Mouse (Mus musculus) ovary, adult 10 weeks (tissue): ENCODE data around the gene Shisa2. TPM values are rescaled to one million over a fixed set of nuclear protein-coding genes. Genes with fewer than 3 reads are reported as not detected.

ENCODE experiments used
- polyA plus RNA-seq: library from polyadenylated mRNA; stranded (reverse); fragments of 350-450 nt; fragmentation: Illumina TruSeq; extraction: RNeasy Lipid Tissue Mini Kit (QIAGEN cat#74804); gene quantifications from one replicate; pipeline ENCODE4 v1.2.3, GENCODE M21; 2014

Gene Shisa2
- polyA plus RNA-seq, result 10.9 TPM

DNA sequence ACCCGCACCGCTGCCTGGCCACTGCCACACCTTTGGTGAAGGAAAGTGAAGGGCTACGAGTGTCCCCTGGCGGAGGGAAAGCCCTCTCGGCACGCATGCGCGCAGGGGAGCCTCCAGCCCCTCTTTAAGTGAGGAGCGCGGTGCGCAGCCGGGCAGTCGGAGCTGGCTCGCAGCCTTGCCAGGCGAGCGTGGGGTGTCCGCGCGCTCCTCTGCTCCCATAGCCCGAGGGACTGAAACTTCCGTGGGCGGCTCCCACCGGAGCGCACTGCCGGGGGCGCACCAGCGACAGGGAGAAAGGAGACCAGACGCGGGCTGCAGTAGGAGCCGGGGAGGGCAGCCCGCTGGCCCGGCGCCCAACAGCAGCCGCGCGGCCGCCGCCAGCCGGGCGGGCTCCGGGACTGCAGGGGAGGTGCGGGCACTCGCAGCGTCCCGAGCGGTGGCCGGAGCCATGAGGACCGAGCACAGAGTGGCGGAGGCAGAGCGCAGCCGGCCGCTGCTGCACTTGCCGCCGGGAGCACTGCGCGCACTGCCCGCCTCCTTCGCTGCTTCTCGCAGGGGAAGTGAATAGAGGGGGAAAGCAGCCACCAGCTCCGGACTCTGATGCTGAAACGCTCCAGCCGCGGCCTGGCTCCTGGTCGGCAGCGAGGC is at the start of gene Shisa2:
TSS of gene Shisa2 (plus strand) at position 151 of the 648 bp plus-strand sequence.

DNA sequence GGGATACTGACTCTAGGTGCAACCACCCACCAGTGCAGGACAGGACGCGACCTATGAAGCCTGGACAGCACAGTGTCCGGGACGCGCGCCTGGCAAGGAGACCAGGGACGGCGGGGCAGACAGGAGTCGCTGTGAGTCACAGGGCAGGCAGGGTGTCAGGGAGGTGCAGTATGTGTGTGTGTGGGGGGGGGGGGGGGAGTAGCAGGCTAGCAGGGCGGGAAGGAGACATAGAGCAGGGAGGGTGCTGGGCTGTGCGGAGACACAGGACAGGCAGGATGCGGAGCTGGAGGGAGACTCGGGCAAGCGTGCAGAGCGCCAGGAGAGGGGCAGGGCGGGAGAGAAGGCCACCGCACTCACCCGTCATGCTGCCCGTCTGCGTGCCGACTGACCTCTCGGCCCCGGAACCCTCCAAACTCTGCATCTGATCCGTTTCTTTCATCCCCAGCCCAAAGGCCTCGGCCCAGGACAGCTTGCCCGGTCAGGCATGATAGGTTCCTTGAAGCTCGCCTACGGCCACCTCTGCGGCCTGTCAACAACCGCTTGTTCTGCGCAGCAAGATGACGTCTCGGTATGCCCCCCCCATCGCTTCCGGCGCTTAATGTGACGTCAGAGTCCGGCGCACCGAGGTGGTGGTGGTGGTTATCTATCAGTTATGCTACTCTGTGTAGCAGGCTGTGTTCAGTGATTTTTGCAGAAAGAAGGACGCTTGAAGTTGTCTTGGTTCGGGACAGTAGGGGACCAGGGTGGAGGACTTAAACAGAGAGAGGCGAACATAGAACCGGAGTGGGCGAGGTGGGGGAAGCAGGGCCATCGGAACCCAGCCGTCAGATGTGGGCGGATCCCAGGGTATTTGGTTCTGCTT is 27.5 kb upstream of the Shisa2 start, which contains the start of gene Cdadc1:
TSS of gene Cdadc1 (minus strand) at position 562 of the 862 bp plus-strand sequence.

Other genes with a start within 250 kb of the Shisa2 start
- gene Phf11c, start 229.9 kb upstream of the Shisa2 start, polyA plus RNA-seq, result 0.91 TPM
- 15.3 TPM for gene Setdb2, start 184.4 kb upstream of the Shisa2 start, polyA plus RNA-seq
- gene Cab39l, start 184.3 kb upstream of the Shisa2 start, polyA plus RNA-seq, result 101 TPM
- 54.2 TPM for gene Cdadc1, start 27.3 kb upstream of the Shisa2 start, polyA plus RNA-seq